Mouse (Mus musculus): Measurements from ENCODE around the gene Gm128.

Gene Gm128

GRCm38 (mm10) chr3:95241498-95241897, at the start of gene Gm128:
Gene Gm128 (minus strand): TSS chr3:95241598.
- DNase-seq, result no peak

- DNase-seq, result no peak
Measured at GRCm38 (mm10) chr3:95291041-95291440, 49.6 kb upstream of the Gm128 start.

GRCm38 (mm10) chr3:95290156-95290555, 48.8 kb upstream of the Gm128 start:
- no peak for DNase-seq

GRCm38 (mm10) chr3:95289419-95289818, 48.0 kb upstream of the Gm128 start:
- DNase-seq, result peak; percentile 75

- DNase-seq, result no peak
Measured at GRCm38 (mm10) chr3:95287541-95287940, 46.1 kb upstream of the Gm128 start.

GRCm38 (mm10) chr3:95286510-95286909, 45.1 kb upstream of the Gm128 start:
- no peak for DNase-seq

- no peak for DNase-seq
Measured at GRCm38 (mm10) chr3:95286011-95286410, 44.6 kb upstream of the Gm128 start.

GRCm38 (mm10) chr3:95285390-95285789, 44.0 kb upstream of the Gm128 start:
- no peak for DNase-seq

- no peak for DNase-seq
Measured at GRCm38 (mm10) chr3:95284501-95285281, 43.3 kb upstream of the Gm128 start.

GRCm38 (mm10) chr3:95284062-95284461, 42.7 kb upstream of the Gm128 start:
- DNase-seq, result no peak

- DNase-seq, result no peak
Measured at GRCm38 (mm10) chr3:95283589-95283941, 42.2 kb upstream of the Gm128 start.

GRCm38 (mm10) chr3:95282865-95283588, 41.6 kb upstream of the Gm128 start:
- peak; percentile 79 for DNase-seq

GRCm38 (mm10) chr3:95282381-95282864, 41.0 kb upstream of the Gm128 start:
- no peak for DNase-seq

- peak; percentile 99 for DNase-seq
Measured at GRCm38 (mm10) chr3:95281216-95282126, 40.1 kb upstream of the Gm128 start, which contains the start of the genes Mindy1 and Prune1. Gene Mindy1 (plus strand): TSS chr3:95281345. Gene Prune1 (minus strand): TSS chr3:95282076.

- no peak for DNase-seq
Measured at GRCm38 (mm10) chr3:95280747-95281146, 39.3 kb upstream of the Gm128 start.

GRCm38 (mm10) chr3:95277149-95277551, 35.8 kb upstream of the Gm128 start:
- no peak for DNase-seq

- no peak for DNase-seq
Measured at GRCm38 (mm10) chr3:95276428-95276934, 35.1 kb upstream of the Gm128 start.

GRCm38 (mm10) chr3:95275161-95275560, 33.8 kb upstream of the Gm128 start:
- no peak for DNase-seq

GRCm38 (mm10) chr3:95274453-95274852, 33.1 kb upstream of the Gm128 start:
- no peak for DNase-seq

- peak; percentile 89 for DNase-seq
Measured at GRCm38 (mm10) chr3:95273471-95273870, 32.1 kb upstream of the Gm128 start.

- no peak for DNase-seq
Measured at GRCm38 (mm10) chr3:95270766-95271364, 29.5 kb upstream of the Gm128 start.

- DNase-seq, result no peak
Measured at GRCm38 (mm10) chr3:95269789-95270188, 28.4 kb upstream of the Gm128 start.

All from cerebellum, adult 8-10 months (tissue).